In genomic region chr2:90472701-90473100, GRCm38 (mm10) we compare ENCODE assay signal across 22 mouse cellular contexts.
A peak's percentile ranks its signal among the peaks of the same experiment; 100 is the strongest.
DNase-seq lines count a peak whose midpoint lies in the region; ATAC-seq and TF ChIP-seq lines count a peak whose summit lies in the region.
"Had no signal": no experiment of that assay in that cellular context is flagged by ENCODE, and none has a peak within 500 bp of the region (broad histone marks: within the 10 kb centered on the region; RNA-seq: fewer than 3 reads in every experiment).

No protein-coding gene starts in this region.

- H3K27ac ChIP-seq in left cerebral cortex, adult 2 months: peak overlapping the region; percentile 38; the same call in 1 of the 2 replicates
- H3K27ac ChIP-seq in olfactory bulb, adult 2 months (ENCODE audit: insufficient read depth, low read depth, low read length): peak overlapping the region; percentile 36; the same call in 1 of the 2 replicates
- H3K27ac ChIP-seq: embryonic facial prominence, embryonic 10.5 days; embryonic facial prominence, embryonic 12.5 days; forebrain, embryonic 13.5 days; forebrain, embryonic 15.5 days had no signal

- 71% methylated on average over 4 of the region's 4 CpGs for WGBS in olfactory bulb, adult 2 months

- no peak overlapping the region for H3K4me3 ChIP-seq in left cerebral cortex, adult 2 months
- H3K4me3 ChIP-seq in olfactory bulb, adult 2 months (ENCODE audit: insufficient read depth, low read depth, low read length): no peak overlapping the region
- H3K4me3 ChIP-seq: embryonic facial prominence, embryonic 10.5 days; embryonic facial prominence, embryonic 12.5 days; forebrain, embryonic 13.5 days; forebrain, embryonic 15.5 days had no signal

- TF ChIP-seq CTCF in left cerebral cortex, adult 2 months (IDR thresholded peaks at IDR 0.05): no peak
- no peak for TF ChIP-seq CTCF in olfactory bulb, adult 2 months (IDR thresholded peaks at IDR 0.05; ENCODE audit: insufficient read depth, low read depth, low read length)

- H3K4me1 ChIP-seq in olfactory bulb, adult 2 months (ENCODE audit: control insufficient read depth, insufficient read depth, low read length): peaks cover 8% of the 10 kb centered on the region; the same call in 1 of the 2 replicates

- peak; percentile 56 for ATAC-seq in frontal cortex, adult (ENCODE audit: low TSS enrichment)
- ATAC-seq: activated CD4-positive, CD25-positive, alpha-beta regulatory T cell, adult 4 months; CD4-positive, CD25-positive, alpha-beta regulatory T cell, adult 4 months; forebrain, embryonic 13.5 days; forebrain, embryonic 15.5 days; forebrain, postnatal 0 days; Patski had no signal

- no peak for DNase-seq in frontal cortex, postnatal 36 days (ENCODE audit: low spot score in 2 of 2)
- no peak for DNase-seq in left cerebral cortex, adult 2 months (ENCODE audit: extremely low spot score in 1 of 2, low spot score in 2 of 2)
- no peak for DNase-seq in left cerebral cortex, adult 8-10 months (ENCODE audit: low spot score in 2 of 2)
- DNase-seq in adrenal gland, postnatal 36 days: no peak
- DNase-seq: adrenal gland, adult 8-10 months; adrenal gland, postnatal 14 days; B cell, adult 2 months; cerebellum, adult 11-12 months; cerebellum, adult 2 months; cerebellum, adult 9-10 months; cerebellum, postnatal 10 days; cerebellum, postnatal 25 days; forebrain, postnatal 0 days had no signal

- intact Hi-C loops in left cerebral cortex, adult 2 months (cut with DNase I): loop anchor here (5.0 kb wide), 1 partner anchor 275 kb away; the partner anchor contains the start of gene Fnbp4

- no peak for TF ChIP-seq POLR2A in olfactory bulb, adult 2 months (IDR thresholded peaks at IDR 0.05; ENCODE audit: insufficient read depth, low read depth, low read length)
